Mouse (Mus musculus): ENCODE data around the gene Gck. TPM values are rescaled to one million over a fixed set of nuclear protein-coding genes. Genes with fewer than 3 reads are reported as not detected.

Gck gene
- 0.31 and 0.37 TPM in 2 replicates for polyA plus RNA-seq (2016; fragmentation: Nextera tagmentation; extraction: Ambion mirVana)

DNA sequence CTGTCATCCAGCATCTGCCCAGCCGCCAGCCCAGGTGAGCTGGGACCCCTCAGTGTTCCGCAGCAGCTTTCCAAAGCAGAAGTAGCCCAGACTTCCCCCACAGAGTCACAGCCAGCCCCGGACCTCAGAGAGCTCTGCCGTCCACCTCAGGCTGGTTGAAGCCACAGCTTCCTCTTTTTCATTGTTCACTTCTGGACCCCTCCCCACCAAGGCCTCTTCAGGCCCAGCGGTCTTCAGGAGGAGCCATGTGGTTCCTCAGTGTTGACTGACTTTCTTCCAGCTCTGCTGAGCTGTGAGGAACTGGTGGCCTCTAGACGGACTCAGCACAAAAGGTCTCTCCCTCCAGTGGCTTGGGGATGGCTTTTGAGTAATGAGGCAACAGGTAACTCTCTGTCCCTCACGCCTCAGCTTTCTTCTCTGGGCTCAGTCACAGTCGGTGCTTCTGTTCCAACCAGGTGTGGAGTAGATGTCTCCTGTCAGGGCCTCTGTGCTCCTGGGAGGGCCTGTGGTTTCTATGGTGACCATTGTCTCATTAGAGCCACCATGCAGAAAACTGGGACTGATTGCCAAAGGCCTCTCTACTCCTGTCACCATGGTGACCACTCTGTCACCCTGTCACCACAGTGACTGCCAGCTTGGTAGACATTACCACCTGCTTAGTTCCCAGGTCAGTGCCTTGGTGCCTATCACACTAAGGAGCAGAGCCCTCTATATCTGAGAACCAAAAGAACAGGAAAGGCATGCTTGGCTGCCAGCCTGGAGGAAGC lies at the start of gene Gck:
Gene Gck (minus strand): TSS at position 496 of the 767 bp plus-strand sequence.
- Histone ChIP-seq H3K9ac (no peak within 1 kb of the TSS), H3K27ac (no peak within 1 kb of the TSS), H3K4me2 (no peak within 1 kb of the TSS), H3K36me3 (no peaks in the 10 kb centered on the region), H3K9me3 (replicated peaks) (no peaks in the 10 kb centered on the region), H3K4me1 (peaks cover 5% of the 10 kb centered on the region), H3K27me3 (replicated peaks) (peaks cover 12% of the 10 kb centered on the region; the same call in 1 of the 2 replicates), H3K4me3 (no peak within 1 kb of the TSS)
- 18% methylated on average over 8 of the region's 8 CpGs for WGBS (ENCODE audit: insufficient replicate concordance)
- ATAC-seq = peak; percentile 49; the same call in 1 of the 2 replicates

DNA sequence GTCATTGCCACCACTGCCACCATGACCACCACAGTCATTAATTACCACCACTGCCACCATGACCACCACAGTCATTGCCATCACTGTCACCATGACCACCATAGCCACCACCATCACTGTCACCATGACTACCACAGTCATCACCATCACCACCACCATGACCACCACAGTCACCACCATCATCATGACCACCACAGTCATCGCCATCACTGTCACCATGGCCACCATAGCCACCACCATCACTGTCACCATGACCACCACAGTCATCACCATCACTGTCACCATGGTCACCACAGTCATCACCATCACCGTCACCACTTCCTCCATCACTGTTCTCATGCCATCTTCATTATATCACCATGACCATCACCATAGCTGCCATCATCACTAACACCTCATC lies 48.6 kb upstream of the Gck start:
- Histone ChIP-seq H3K4me3 (no peak overlapping the region), H3K36me3 (no peaks in the 10 kb centered on the region), H3K27ac (no peak overlapping the region), H3K9ac (no peak overlapping the region), H3K9me3 (replicated peaks) (no peaks in the 10 kb centered on the region), H3K4me1 (peaks cover 20% of the 10 kb centered on the region), H3K27me3 (replicated peaks) (peaks cover 12% of the 10 kb centered on the region; the same call in 1 of the 2 replicates), H3K4me2 (no peak overlapping the region)
- WGBS (ENCODE audit: insufficient replicate concordance) = 64% methylated on average over 2 of the region's 2 CpGs
- no peak for ATAC-seq

DNA sequence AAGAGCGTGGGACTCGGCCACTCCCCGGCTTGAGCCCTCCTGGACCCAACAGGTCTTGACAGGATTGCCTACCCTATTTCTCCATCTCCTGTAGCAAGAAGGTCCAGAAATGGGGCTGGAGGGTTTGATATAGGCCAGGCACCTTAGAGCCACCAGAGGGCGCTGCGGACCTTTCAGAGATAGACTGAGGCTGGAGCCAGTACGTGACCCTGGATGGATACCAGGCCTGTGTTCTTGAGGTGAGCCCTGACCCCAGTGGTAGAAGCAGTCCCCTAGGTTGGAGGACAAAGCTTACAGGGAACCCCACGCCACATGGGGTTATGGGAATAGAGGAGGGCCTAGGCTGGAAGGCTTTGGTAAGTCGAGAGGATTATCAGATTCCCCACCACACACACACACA lies 46.1 kb upstream of the Gck start:
- Histone ChIP-seq H3K36me3 (no peaks in the 10 kb centered on the region), H3K4me3 (no peak overlapping the region), H3K4me1 (peaks cover 18% of the 10 kb centered on the region), H3K9ac (no peak overlapping the region), H3K27ac (no peak overlapping the region), H3K27me3 (replicated peaks) (peaks cover 13% of the 10 kb centered on the region; the same call in 1 of the 2 replicates), H3K9me3 (replicated peaks) (no peaks in the 10 kb centered on the region), H3K4me2 (no peak overlapping the region)
- peak; percentile 28 for ATAC-seq
- WGBS (ENCODE audit: insufficient replicate concordance) = 12% methylated on average over 8 of the region's 8 CpGs

DNA sequence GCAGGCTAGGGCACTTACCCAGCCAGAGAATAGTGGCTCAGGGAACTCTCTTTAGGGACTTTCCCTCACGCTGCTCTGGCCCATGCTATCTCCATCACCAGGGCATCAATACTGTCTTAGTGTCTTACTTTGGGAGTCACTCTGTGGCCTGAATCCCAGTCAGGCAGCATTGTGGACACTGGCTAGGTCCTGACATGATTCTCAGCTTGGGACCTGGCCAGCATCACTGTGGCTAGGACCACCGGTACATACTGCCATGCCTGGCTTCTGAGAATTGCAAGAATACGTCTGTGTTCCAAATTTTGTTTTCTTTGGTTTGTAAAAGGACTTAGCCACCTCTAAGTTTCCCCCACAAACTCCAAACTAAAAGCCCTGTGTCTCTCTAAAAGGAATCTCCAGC lies 45.0 kb upstream of the Gck start:
- ATAC-seq = no peak
- H3K4me1 ChIP-seq = peaks cover 7% of the 10 kb centered on the region

DNA sequence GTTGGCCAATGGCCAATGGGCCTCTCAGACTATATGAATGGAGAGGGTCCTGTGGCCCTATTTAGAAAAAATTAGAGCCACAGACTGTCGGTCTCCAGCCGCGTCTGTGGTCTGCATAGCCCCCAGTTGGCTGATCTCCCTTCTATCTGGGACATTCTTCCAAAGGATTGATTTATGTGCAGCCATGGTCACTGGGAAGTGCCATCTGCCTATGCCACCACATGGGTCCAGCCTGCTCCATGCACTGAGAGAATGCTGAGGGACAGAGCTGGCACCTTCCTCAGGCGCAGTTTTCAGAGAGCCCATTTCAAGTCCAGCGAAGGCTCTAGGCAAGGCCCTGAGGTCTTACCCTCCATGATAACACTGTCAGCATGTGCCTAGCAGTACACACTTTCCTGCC lies 44.3 kb upstream of the Gck start:
- peaks cover 13% of the 10 kb centered on the region; the same call in 1 of the 2 replicates for H3K27me3 ChIP-seq (replicated peaks)

More for the DNA sequence above, 45.0 kb upstream of the Gck start:
- no peaks in the 10 kb centered on the region for H3K9me3 ChIP-seq (replicated peaks)
- no peak overlapping the region for H3K27ac ChIP-seq
- no peak overlapping the region for H3K9ac ChIP-seq
- H3K4me3 ChIP-seq = no peak overlapping the region
- H3K27me3 ChIP-seq (replicated peaks) = peaks cover 13% of the 10 kb centered on the region; the same call in 1 of the 2 replicates
- 63% methylated on average over 3 of the region's 3 CpGs for WGBS (ENCODE audit: insufficient replicate concordance)
- no peaks in the 10 kb centered on the region for H3K36me3 ChIP-seq
- no peak overlapping the region for H3K4me2 ChIP-seq

DNA sequence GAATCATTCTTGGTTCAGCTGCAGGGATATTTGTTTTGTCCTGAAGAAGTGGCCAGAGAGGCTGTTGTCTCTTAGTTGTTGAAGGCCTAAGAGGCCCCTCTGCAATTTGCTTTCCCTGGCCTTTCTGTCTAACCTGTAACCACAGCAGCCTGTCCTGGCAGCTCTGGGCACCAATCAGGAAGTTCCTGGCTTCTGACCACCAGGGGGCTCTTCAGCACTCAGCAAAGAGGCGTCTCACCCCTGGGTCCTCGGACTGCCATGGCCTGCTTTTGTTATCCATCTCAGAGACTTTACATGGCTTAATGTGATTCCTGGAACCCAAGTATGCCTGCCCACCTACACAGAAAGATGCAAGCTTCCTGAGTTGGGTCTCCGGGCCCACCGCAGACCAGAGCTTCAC lies 41.0 kb upstream of the Gck start:
- no peak overlapping the region for H3K4me3 ChIP-seq
- 29% methylated on average over 4 of the region's 4 CpGs for WGBS (ENCODE audit: insufficient replicate concordance)
- no peak overlapping the region for H3K9ac ChIP-seq
- H3K4me1 ChIP-seq = no peaks in the 10 kb centered on the region
- no peaks in the 10 kb centered on the region for H3K9me3 ChIP-seq (replicated peaks)
- no peaks in the 10 kb centered on the region for H3K36me3 ChIP-seq
- no peak overlapping the region for H3K27ac ChIP-seq
- no peak overlapping the region for H3K4me2 ChIP-seq
- no peak for ATAC-seq
- peaks cover 13% of the 10 kb centered on the region; the same call in 1 of the 2 replicates for H3K27me3 ChIP-seq (replicated peaks)

More for the DNA sequence above, 44.3 kb upstream of the Gck start:
- H3K4me3 ChIP-seq = no peak overlapping the region
- H3K9me3 ChIP-seq (replicated peaks) = no peaks in the 10 kb centered on the region
- no peak for ATAC-seq
- H3K4me1 ChIP-seq = 0 out of 2 replicates have a peak, but pooled peaks cover under 1% of the 10 kb centered on the region
- no peak overlapping the region for H3K9ac ChIP-seq
- H3K27ac ChIP-seq = no peak overlapping the region
- no peak overlapping the region for H3K4me2 ChIP-seq
- no peaks in the 10 kb centered on the region for H3K36me3 ChIP-seq
- WGBS (ENCODE audit: insufficient replicate concordance) = 75% methylated on average over 5 of the region's 5 CpGs

DNA sequence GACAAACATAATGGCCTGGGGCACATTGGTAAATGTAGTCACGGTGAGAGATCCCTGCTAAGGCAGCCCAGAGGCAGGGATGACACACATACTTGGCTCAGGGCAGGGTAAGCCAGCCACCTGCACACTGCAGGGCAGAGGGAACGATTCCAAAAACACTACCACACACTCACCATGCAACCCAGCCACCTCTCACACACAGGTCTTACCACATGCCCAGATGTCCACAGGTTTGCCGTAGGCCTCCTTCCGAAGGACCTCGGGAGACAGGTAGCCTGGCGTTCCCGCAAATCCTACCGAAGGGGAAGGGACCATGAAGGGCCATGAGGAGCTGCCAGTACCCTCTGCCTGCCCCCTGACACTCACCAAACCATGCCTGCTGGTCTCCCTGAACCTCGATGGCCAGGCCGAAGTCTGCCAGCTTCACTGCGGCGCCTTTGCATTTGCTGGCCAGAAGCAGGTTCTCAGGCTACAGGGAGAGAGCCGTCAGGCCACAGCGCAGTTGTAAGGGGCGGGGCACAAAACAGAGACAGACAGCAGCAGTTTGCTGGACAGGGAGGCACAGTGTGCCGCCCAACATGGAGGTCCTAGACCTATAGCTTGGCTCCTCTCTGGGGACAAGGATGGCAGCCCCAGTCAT lies 40.2 kb upstream of the Gck start:
- no peak overlapping the region for H3K27ac ChIP-seq
- H3K4me3 ChIP-seq = no peak overlapping the region
- WGBS (ENCODE audit: insufficient replicate concordance) = 70% methylated on average over 16 of the region's 16 CpGs
- no peak for ATAC-seq
- H3K4me2 ChIP-seq = no peak overlapping the region
- no peaks in the 10 kb centered on the region for H3K36me3 ChIP-seq
- no peaks in the 10 kb centered on the region for H3K9me3 ChIP-seq (replicated peaks)
- peaks cover 13% of the 10 kb centered on the region; the same call in 1 of the 2 replicates for H3K27me3 ChIP-seq (replicated peaks)
- no peaks in the 10 kb centered on the region for H3K4me1 ChIP-seq
- no peak overlapping the region for H3K9ac ChIP-seq

DNA sequence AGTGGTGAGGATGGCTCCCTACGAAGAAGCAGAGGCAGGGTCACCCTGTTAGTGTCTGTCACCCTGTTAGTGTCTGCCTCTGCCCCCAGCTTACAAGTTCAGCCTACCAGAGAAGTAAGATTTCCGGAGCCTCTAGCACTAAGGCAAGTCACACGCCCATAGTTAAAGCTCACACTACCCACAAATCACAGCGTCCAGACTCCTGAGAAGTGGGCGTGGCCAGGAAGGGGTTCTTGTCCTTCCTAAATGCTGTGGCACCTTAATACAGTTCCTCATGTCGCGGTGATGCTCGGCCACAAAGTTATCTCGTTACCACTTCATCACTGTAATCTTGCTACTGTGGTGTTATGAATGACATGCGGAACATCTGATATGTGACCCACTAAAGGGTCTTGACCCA lies 38.2 kb upstream of the Gck start:
- ATAC-seq = no peak

DNA sequence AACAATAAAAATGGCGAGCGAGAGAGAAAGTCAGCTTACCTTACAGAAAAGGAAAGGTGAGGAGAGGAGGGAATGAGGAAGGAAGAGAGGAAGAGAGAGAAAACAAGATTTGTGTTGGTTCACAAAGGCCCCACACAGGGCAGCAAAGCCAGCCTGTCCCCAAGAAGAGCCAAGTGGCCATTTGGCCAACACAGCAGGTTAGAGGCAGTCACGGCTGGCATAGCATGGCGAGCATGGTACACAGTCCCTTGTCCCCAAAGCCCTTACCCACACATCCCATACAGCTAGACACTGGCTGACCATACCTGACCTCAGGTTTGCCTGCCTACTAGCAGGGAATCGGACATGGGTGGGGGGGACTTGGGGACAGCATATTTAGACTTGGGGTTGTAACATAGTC lies 33.7 kb upstream of the Gck start:
- H3K27ac ChIP-seq = no peak overlapping the region
- H3K4me2 ChIP-seq = no peak overlapping the region
- H3K27me3 ChIP-seq (replicated peaks) = no peaks in the 10 kb centered on the region; the same call in 1 of the 2 replicates
- 77% methylated on average over 5 of the region's 5 CpGs for WGBS (ENCODE audit: insufficient replicate concordance)
- no peak overlapping the region for H3K4me3 ChIP-seq
- ATAC-seq = no peak
- H3K9ac ChIP-seq = no peak overlapping the region
- H3K9me3 ChIP-seq (replicated peaks) = no peaks in the 10 kb centered on the region
- H3K36me3 ChIP-seq = no peaks in the 10 kb centered on the region
- H3K4me1 ChIP-seq = no peaks in the 10 kb centered on the region

More for the DNA sequence above, 38.2 kb upstream of the Gck start:
- 59% methylated on average over 10 of the region's 10 CpGs for WGBS (ENCODE audit: insufficient replicate concordance)
- Histone ChIP-seq H3K36me3 (no peaks in the 10 kb centered on the region), H3K9me3 (replicated peaks) (no peaks in the 10 kb centered on the region), H3K4me1 (no peaks in the 10 kb centered on the region), H3K9ac (no peak overlapping the region), H3K4me2 (no peak overlapping the region), H3K27ac (no peak overlapping the region), H3K4me3 (no peak overlapping the region), H3K27me3 (replicated peaks) (no peaks in the 10 kb centered on the region)

DNA sequence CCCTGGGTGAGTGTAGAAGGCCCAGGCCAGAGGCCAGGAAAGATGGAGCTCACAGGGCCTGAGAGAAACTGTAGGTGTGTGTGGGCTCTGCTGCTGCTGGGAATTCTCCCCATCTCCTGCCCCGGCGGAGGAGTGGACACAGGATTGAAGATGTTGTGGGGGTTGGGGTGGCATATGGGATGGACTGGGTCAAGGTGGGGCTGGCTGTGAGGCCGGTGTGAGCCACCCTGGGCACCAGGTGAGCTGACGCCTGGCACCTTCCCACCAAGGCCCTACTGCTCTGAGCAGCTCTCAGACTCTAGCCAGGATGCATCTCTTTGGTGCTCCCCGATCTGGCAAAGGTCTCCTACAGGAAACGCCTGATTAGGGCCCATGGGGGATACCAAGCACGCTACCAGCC lies 31.4 kb upstream of the Gck start:
- ATAC-seq = no peak
- no peak overlapping the region for H3K4me2 ChIP-seq
- no peak overlapping the region for H3K9ac ChIP-seq
- H3K4me3 ChIP-seq = no peak overlapping the region
- 69% methylated on average over 7 of the region's 7 CpGs for WGBS (ENCODE audit: insufficient replicate concordance)
- H3K36me3 ChIP-seq = no peaks in the 10 kb centered on the region
- no peak overlapping the region for H3K27ac ChIP-seq
- H3K27me3 ChIP-seq (replicated peaks) = no peaks in the 10 kb centered on the region; the same call in 1 of the 2 replicates
- no peaks in the 10 kb centered on the region for H3K9me3 ChIP-seq (replicated peaks)
- no peaks in the 10 kb centered on the region for H3K4me1 ChIP-seq

DNA sequence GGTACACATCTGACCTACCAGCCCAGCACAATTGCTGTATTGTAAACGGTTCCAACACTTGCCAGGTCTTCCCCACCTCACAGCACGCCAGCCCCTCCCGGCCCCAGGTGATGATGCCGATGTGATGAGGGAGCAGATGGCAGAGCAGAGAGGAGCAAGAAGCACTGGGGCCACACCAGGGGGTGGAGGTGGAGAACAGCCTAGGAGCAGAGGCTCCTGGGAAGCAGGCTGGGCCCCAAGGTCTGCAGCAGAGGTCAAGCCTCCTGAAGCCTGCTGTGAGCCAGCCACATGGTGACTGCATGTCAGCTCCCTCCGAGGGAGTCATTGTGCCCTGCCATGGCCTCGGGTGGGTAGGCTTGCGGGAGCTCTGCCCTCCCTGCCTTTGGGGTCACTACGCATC lies 30.7 kb upstream of the Gck start:
- no peaks in the 10 kb centered on the region; the same call in 1 of the 2 replicates for H3K27me3 ChIP-seq (replicated peaks)
- H3K4me1 ChIP-seq = no peaks in the 10 kb centered on the region
- H3K4me3 ChIP-seq = no peak overlapping the region
- no peak overlapping the region for H3K9ac ChIP-seq
- H3K27ac ChIP-seq = no peak overlapping the region
- no peak overlapping the region for H3K4me2 ChIP-seq
- no peaks in the 10 kb centered on the region for H3K36me3 ChIP-seq
- 55% methylated on average over 8 of the region's 8 CpGs for WGBS (ENCODE audit: insufficient replicate concordance)
- no peaks in the 10 kb centered on the region for H3K9me3 ChIP-seq (replicated peaks)
- no peak for ATAC-seq

DNA sequence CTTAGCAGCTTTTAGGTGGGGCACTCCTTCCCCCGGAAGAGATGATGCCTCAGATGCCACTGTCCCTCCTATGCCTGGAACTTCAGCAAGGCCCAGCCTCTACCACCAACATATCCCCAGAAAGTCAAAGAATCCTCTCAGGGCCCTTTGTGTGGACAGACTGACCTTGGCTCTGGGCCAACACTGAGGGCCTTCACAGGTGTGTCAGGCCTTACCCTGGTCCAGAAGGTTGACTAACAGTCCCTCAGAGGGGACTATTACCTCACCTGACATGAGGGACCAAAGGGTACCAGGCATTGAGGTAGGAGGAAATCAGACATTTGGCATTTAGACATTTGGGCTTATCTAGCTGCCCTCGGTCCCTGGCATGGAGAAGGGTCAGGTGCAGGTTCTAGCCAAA lies 30.2 kb upstream of the Gck start:
- no peak overlapping the region for H3K4me3 ChIP-seq
- H3K9ac ChIP-seq = no peak overlapping the region
- ATAC-seq = no peak
- WGBS (ENCODE audit: insufficient replicate concordance) = 77% methylated on average over 2 of the region's 2 CpGs
- no peak overlapping the region for H3K4me2 ChIP-seq
- H3K27me3 ChIP-seq (replicated peaks) = no peaks in the 10 kb centered on the region; the same call in 1 of the 2 replicates
- H3K27ac ChIP-seq = no peak overlapping the region
- H3K36me3 ChIP-seq = no peaks in the 10 kb centered on the region
- H3K9me3 ChIP-seq (replicated peaks) = no peaks in the 10 kb centered on the region
- no peaks in the 10 kb centered on the region for H3K4me1 ChIP-seq

All from liver, embryonic 12.5 days (tissue).